Mouse (Mus musculus) spleen, adult 2 months (tissue): ENCODE data around the gene Fahd1. TPM values are rescaled to one million over a fixed set of nuclear protein-coding genes. Genes with fewer than 3 reads are reported as not detected.

Source experiments
- DNase-seq, 2 experiments: peaks; one replicate each; pipeline versions ENCODE4 v3.0.0 to v3.0.0-alpha.2; 2012 to 2021; ENCODE audit warnings: low spot score in 2 of 2, low read depth in 1 of 2
- H3K27ac ChIP-seq: fragments of 200-500 bp; 2 replicates; pipeline ENCODE4 v1.5.1; 2012; ENCODE audit warnings: low read length, inconsistent platforms; ENCODE audit not compliant: insufficient read depth
- H3K27me3 ChIP-seq: fragments of 200-500 bp; 2 replicates; pipeline ENCODE4 v1.6.1; 2012; ENCODE audit warnings: mild to moderate bottlenecking, moderate library complexity, low read length, inconsistent platforms; ENCODE audit not compliant: control insufficient read depth, insufficient read depth
- H3K36me3 ChIP-seq: fragments of 200-500 bp; 2 replicates; pipeline ENCODE4 v1.6.1; 2012; ENCODE audit warnings: mild to moderate bottlenecking, low read length, inconsistent platforms; ENCODE audit not compliant: control insufficient read depth, insufficient read depth
- H3K4me1 ChIP-seq: fragments of 200-500 bp; 2 replicates; pipeline ENCODE4 v1.6.1; 2011; ENCODE audit warnings: inconsistent platforms; ENCODE audit not compliant: control insufficient read depth, insufficient read depth, insufficient read length
- H3K4me3 ChIP-seq: fragments of 200-500 bp; 2 replicates; pipeline ENCODE4 v1.5.1; 2011; ENCODE audit warnings: mild to moderate bottlenecking, inconsistent platforms; ENCODE audit not compliant: insufficient read depth, insufficient read length; ENCODE audit errors: extremely low read depth
- CTCF ChIP-seq: fragments of 200-500 bp; IDR thresholded peaks from 2 replicates; pipeline ENCODE4 v1.5.1; 2011; ENCODE audit warnings: mild to moderate bottlenecking, inconsistent platforms; ENCODE audit not compliant: insufficient read depth, insufficient read length, insufficient replicate concordance; ENCODE audit errors: extremely low read depth
- POLR2A ChIP-seq: fragments of 200-500 bp; IDR thresholded peaks from 2 replicates; pipeline ENCODE4 v1.6.1; 2011; ENCODE audit warnings: low read depth, low read length, inconsistent platforms
- WGBS: fragments of 180-500 bp; shearing (Covaris S2); methylation state at CpG from one replicate; pipeline ENCODE4 v1.1.7; 2018; 5-methylcytosine and 5-hydroxymethylcytosine counted together
- polyA plus RNA-seq: library from polyadenylated mRNA; depleted of rRNA; stranded (reverse); fragments of >200 nt; gene quantifications from 2 replicates; pipeline ENCODE4 v1.2.3, GENCODE M21; 2012

Fahd1 gene
- polyA plus RNA-seq, 1 experiment, result 7.7 TPM

- no peak for TF ChIP-seq CTCF
- TF ChIP-seq POLR2A, result no peak
- H3K27ac ChIP-seq, result no peak overlapping the region
- no peak for DNase-seq
- H3K4me1 ChIP-seq, result no peaks in the 10 kb centered on the region
- no peak overlapping the region for H3K4me3 ChIP-seq
- H3K27me3 ChIP-seq, result no peaks in the 10 kb centered on the region
- peaks cover 29% of the 10 kb centered on the region for H3K36me3 ChIP-seq
- WGBS, result 97% methylated on average over 13 of the region's 13 CpGs
These were observed 6.4 kb upstream of the Fahd1 start for GRCm38 (mm10) chr17:24856589-24856988.

GRCm38 (mm10) chr17:24855838-24856464 is 5.8 kb upstream of the Fahd1 start:
- 91% methylated on average over 3 of the region's 3 CpGs for WGBS
- no peaks in the 10 kb centered on the region for H3K27me3 ChIP-seq
- TF ChIP-seq POLR2A, result no peak
- DNase-seq, result no peak
- H3K27ac ChIP-seq, result no peak overlapping the region
- no peaks in the 10 kb centered on the region for H3K4me1 ChIP-seq
- H3K4me3 ChIP-seq, result no peak overlapping the region
- H3K36me3 ChIP-seq, result peaks cover 23% of the 10 kb centered on the region

- peaks cover 4% of the 10 kb centered on the region; the same call in 1 of the 2 replicates for H3K4me1 ChIP-seq
- no peak for TF ChIP-seq CTCF
- no peak for TF ChIP-seq POLR2A
- no peaks in the 10 kb centered on the region for H3K27me3 ChIP-seq
- DNase-seq, result no peak
- no peak overlapping the region for H3K27ac ChIP-seq
- peak overlapping the region; percentile 89; the same call in 1 of the 2 replicates for H3K4me3 ChIP-seq
- H3K36me3 ChIP-seq, result peaks cover 9% of the 10 kb centered on the region
- 81% methylated on average over 10 of the region's 10 CpGs for WGBS
These were observed 1.4 kb upstream of the Fahd1 start for GRCm38 (mm10) chr17:24851381-24852125.

- 1% methylated on average over 20 of the region's 20 CpGs for WGBS
These were observed 586 bp upstream of the Fahd1 start for GRCm38 (mm10) chr17:24850773-24851127.

GRCm38 (mm10) chr17:24849733-24850064 is 465 bp downstream of the Fahd1 start:
- Histone ChIP-seq H3K27ac (peak overlapping the region; percentile 95), H3K4me3 (peak overlapping the region; percentile 88), H3K36me3 (peaks cover 5% of the 10 kb centered on the region), H3K4me1 (peaks cover 4% of the 10 kb centered on the region; the same call in 1 of the 2 replicates), H3K27me3 (no peaks in the 10 kb centered on the region)
- TF ChIP-seq CTCF (peak; percentile 13; the same call in 1 of the 2 replicates), POLR2A (no peak)
- WGBS, result under 1% methylated on average over 21 of the region's 21 CpGs
- DNase-seq, result no peak

More at GRCm38 (mm10) chr17:24850773-24851127, 586 bp upstream of the Fahd1 start:
- Histone ChIP-seq H3K36me3 (peaks cover 7% of the 10 kb centered on the region), H3K4me3 (peak overlapping the region; percentile 89), H3K27ac (peak overlapping the region; percentile 79), H3K27me3 (no peaks in the 10 kb centered on the region), H3K4me1 (peaks cover 4% of the 10 kb centered on the region; the same call in 1 of the 2 replicates)
- TF ChIP-seq POLR2A (no peak), CTCF (no peak)
- DNase-seq, result no peak

- TF ChIP-seq POLR2A (no peak), CTCF (no peak)
- H3K4me3 ChIP-seq, result peak overlapping the region; percentile 22; the same call in 1 of the 2 replicates
- DNase-seq, result no peak
- no peaks in the 10 kb centered on the region; the same call in 1 of the 2 replicates for H3K27me3 ChIP-seq
- no peak overlapping the region; the same call in 1 of the 2 replicates for H3K27ac ChIP-seq
- peaks cover 4% of the 10 kb centered on the region; the same call in 1 of the 2 replicates for H3K4me1 ChIP-seq
- H3K36me3 ChIP-seq, result peaks cover 3% of the 10 kb centered on the region
These were observed 1.5 kb downstream of the Fahd1 start for GRCm38 (mm10) chr17:24848600-24849031.

GRCm38 (mm10) chr17:24847386-24847785 is 2.8 kb downstream of the Fahd1 start:
- WGBS, result 95% methylated on average over 1 of the region's 1 CpGs
- H3K27ac ChIP-seq, result no peak overlapping the region
- peaks cover 4% of the 10 kb centered on the region; the same call in 1 of the 2 replicates for H3K4me1 ChIP-seq
- DNase-seq, result no peak
- H3K4me3 ChIP-seq, result no peak overlapping the region
- H3K27me3 ChIP-seq, result no peaks in the 10 kb centered on the region; the same call in 1 of the 2 replicates
- TF ChIP-seq CTCF, result no peak
- no peak for TF ChIP-seq POLR2A
- no peaks in the 10 kb centered on the region for H3K36me3 ChIP-seq
